Mouse (Mus musculus) heart, embryonic 10.5 days (tissue): ENCODE measurements around the gene Ednra. TPM values are rescaled to one million over a fixed set of nuclear protein-coding genes. Genes with fewer than 3 reads are reported as not detected.

ENCODE experiments used
- DNase-seq: peaks from one replicate; pipeline ENCODE4 v3.0.0-alpha.2; 2017; ENCODE audit warnings: low spot score
- H3K27ac ChIP-seq: fragments of 300-500 bp; sonication (generic); 2 replicates; pipeline ENCODE4 v1.5.1; 2016; ENCODE audit warnings: mild to moderate bottlenecking
- H3K27me3 ChIP-seq: fragments of 300-500 bp; sonication (generic); 2 replicates; pipeline ENCODE4 v1.6.1; 2016; ENCODE audit warnings: mild to moderate bottlenecking; ENCODE audit not compliant: poor library complexity, insufficient read depth, severe bottlenecking
- H3K36me3 ChIP-seq: fragments of 300-500 bp; sonication (generic); 2 replicates; pipeline ENCODE4 v1.6.1; 2016; ENCODE audit warnings: mild to moderate bottlenecking, moderate library complexity
- H3K4me1 ChIP-seq: fragments of 300-500 bp; sonication (generic); 2 replicates; pipeline ENCODE4 v1.6.1; 2016; ENCODE audit warnings: mild to moderate bottlenecking
- H3K4me3 ChIP-seq: fragments of 300-500 bp; sonication (generic); 2 replicates; pipeline ENCODE4 v1.5.1; 2016; ENCODE audit warnings: mild to moderate bottlenecking, moderate library complexity
- H3K9me3 ChIP-seq: fragments of 300-500 bp; sonication (generic); 2 replicates; pipeline ENCODE4 v1.6.1; 2016; ENCODE audit warnings: mild to moderate bottlenecking, moderate library complexity
- WGBS: fragments of 180-500 bp; shearing (Covaris S2); methylation state at CpG from one replicate; pipeline ENCODE4 v1.1.7; 2016; 5-methylcytosine and 5-hydroxymethylcytosine counted together
- polyA plus RNA-seq: library from polyadenylated mRNA; unstranded; fragments of >200 nt; fragmentation: Nextera tagmentation; extraction: Ambion mirVana; gene quantifications from 2 replicates; pipeline ENCODE4 v1.2.1, GENCODE M21; 2016

The Ednra gene
- polyA plus RNA-seq, 1 experiment from 2014 or later, result 40.6 TPM

DNA sequence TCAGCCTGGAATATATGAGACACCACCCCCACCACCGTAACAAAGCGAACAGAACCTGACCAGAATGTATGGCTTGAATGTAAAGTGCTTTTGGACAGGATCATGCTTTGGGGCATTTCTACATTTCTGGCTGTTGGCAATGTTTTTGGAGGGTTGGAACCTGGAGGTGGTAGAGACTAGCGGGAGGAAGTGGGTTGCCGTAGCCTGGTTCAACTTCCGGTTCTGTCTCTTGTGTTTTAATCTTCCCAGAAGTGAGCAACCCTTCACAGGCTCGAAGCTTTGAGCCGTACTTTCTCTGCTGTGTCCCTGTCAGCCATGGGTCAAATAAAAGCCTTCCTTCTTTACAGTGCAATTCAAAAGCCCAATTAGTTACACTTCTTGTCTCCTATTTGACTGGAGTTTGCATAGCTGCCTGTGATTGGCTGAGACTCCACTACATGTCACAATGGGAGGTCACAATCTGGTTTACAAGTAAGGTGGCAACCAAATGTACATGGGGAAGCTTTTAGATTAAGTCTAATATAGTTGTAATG is 100.5 kb downstream of the Ednra start:
- WGBS, result 90% methylated on average over 7 of the region's 7 CpGs
- H3K4me3 ChIP-seq, result no peak overlapping the region
- no peaks in the 10 kb centered on the region for H3K9me3 ChIP-seq
- H3K27me3 ChIP-seq, result no peaks in the 10 kb centered on the region
- no peaks in the 10 kb centered on the region for H3K36me3 ChIP-seq
- DNase-seq, result no peak
- H3K4me1 ChIP-seq, result no peaks in the 10 kb centered on the region
- H3K27ac ChIP-seq, result no peak overlapping the region

DNA sequence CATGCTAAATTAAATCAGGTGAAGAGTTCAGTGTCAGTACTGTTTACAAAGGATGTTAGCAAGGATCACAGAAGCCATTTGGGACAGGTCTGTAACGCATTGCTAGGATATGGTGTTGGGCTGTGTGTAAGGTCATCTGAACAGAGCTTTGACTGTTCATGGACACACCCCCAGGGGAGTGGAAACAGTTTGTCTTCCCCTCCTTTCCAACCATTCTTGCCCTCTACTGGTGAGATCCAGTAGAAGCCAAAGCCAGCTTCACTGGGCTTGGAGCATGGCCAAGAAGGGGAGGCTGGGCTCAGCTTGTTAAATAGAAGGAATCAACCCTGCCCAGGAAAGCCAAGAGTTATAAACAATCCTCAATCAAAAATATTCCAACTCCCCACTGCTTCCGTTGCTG is 106.3 kb downstream of the Ednra start:
- no peaks in the 10 kb centered on the region for H3K36me3 ChIP-seq
- H3K4me1 ChIP-seq, result no peaks in the 10 kb centered on the region
- WGBS, result 63% methylated on average over 2 of the region's 2 CpGs
- H3K27me3 ChIP-seq, result no peaks in the 10 kb centered on the region
- H3K4me3 ChIP-seq, result no peak overlapping the region
- H3K9me3 ChIP-seq, result no peaks in the 10 kb centered on the region
- H3K27ac ChIP-seq, result no peak overlapping the region
- DNase-seq, result no peak

Other genes with a start within 250 kb of the Ednra start
- gene Arhgap10, start 206.5 kb downstream of the Ednra start, polyA plus RNA-seq, result 22.8 and 25.7 TPM in 2 replicates
- 13.8 and 15.9 TPM in 2 replicates for gene Prmt9, start 175.1 kb downstream of the Ednra start, polyA plus RNA-seq
- gene Tmem184c, start 113.8 kb downstream of the Ednra start, polyA plus RNA-seq, result 28.8 and 29.8 TPM in 2 replicates